Comparison of ENCODE assay signal across 8 mouse cellular contexts in the genomic region with DNA sequence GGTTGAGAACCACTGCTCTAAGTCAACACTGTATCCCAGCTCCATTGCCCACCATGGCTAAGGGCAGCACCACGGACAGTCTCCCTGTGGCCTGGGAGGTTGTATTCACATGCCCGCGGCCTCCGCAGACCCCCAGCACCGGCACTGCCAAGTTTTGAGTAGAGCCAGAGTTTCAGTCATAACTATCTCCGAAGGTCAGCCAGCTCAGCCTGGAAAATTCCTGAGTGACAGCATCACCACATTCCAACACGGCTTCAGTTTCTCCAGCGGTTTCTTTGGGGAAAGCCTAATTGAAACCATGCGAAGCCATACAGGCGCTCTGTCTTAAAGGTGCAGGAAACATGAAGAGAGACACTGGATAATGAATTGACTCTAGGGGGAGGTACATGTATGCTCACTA.
DNase-seq lines count a peak whose midpoint lies in the region; ATAC-seq and TF ChIP-seq lines count a peak whose summit lies in the region.

No protein-coding gene starts in this region.

- ATAC-seq in heart, embryonic 11.5 days (replicated peaks; ENCODE audit: insufficient number of reproducible peaks, low FRiP score, low TSS enrichment): peak; percentile 68; the same call in 1 of the 2 replicates
- ATAC-seq in stomach, postnatal 0 days (ENCODE audit: low FRiP score, low TSS enrichment): peak; percentile 42; the same call in 1 of the 2 replicates

- no peak overlapping the region for H3K4me3 ChIP-seq in heart, embryonic 11.5 days (ENCODE audit: low read depth, low read length)
- no peak overlapping the region for H3K4me3 ChIP-seq in stomach, postnatal 0 days (ENCODE audit: low read depth, low read length)

- H3K27ac ChIP-seq in heart, embryonic 11.5 days (ENCODE audit: low read depth, low read length): peak overlapping the region; percentile 81
- no peak overlapping the region for H3K27ac ChIP-seq in stomach, postnatal 0 days (replicated peaks)

- no peak for TF ChIP-seq CTCF in stomach, postnatal 0 days (IDR thresholded peaks at IDR 0.05; ENCODE audit: low read depth)

- TF ChIP-seq EP300 in stomach, postnatal 0 days (optimal IDR thresholded peaks at IDR 0.05): no peak

- 7% methylated on average over 10 of the region's 10 CpGs for WGBS in heart, embryonic 11.5 days (ENCODE audit: insufficient replicate concordance)
- WGBS in stomach, postnatal 0 days: 20% methylated on average over 10 of the region's 10 CpGs

- no peaks in the 10 kb centered on the region for H3K27me3 ChIP-seq in heart, embryonic 11.5 days (ENCODE audit: control insufficient read depth, insufficient read depth, low read length)
- no peaks in the 10 kb centered on the region for H3K27me3 ChIP-seq in stomach, postnatal 0 days (ENCODE audit: control insufficient read depth, insufficient read depth, low read length)

- no peak overlapping the region for H3K9ac ChIP-seq in heart, embryonic 11.5 days (ENCODE audit: low read depth, low read length)
- H3K9ac ChIP-seq in stomach, postnatal 0 days (ENCODE audit: low read length): no peak overlapping the region

- peaks cover 32% of the 10 kb centered on the region for H3K4me1 ChIP-seq in heart, embryonic 11.5 days (ENCODE audit: control insufficient read depth, insufficient read depth, low read length)
- H3K4me1 ChIP-seq in stomach, postnatal 0 days (replicated peaks; ENCODE audit: control insufficient read depth, insufficient read depth): no peaks in the 10 kb centered on the region

- DNase-seq in NIH3T3 (ENCODE audit: low read depth): peak; percentile 94
- DNase-seq in adrenal gland, postnatal 36 days: peak; percentile 79 to 81
- peak; percentile 66 to 80 for DNase-seq in kidney, postnatal 4 days
- DNase-seq in stomach, postnatal 0 days (ENCODE audit: low spot score): peak; percentile 45
- no peak for DNase-seq in left cerebral cortex, adult 8-10 months (ENCODE audit: low spot score in 2 of 2)
- no peak for DNase-seq in layer of hippocampus, postnatal 36 days
- no peak for DNase-seq in left cerebral cortex, adult 9 months (ENCODE audit: low spot score in 2 of 2)

- no peaks in the 10 kb centered on the region for H3K9me3 ChIP-seq in heart, embryonic 11.5 days (replicated peaks; ENCODE audit: control insufficient read depth, low read length)
- no peaks in the 10 kb centered on the region for H3K9me3 ChIP-seq in stomach, postnatal 0 days (ENCODE audit: control insufficient read depth, low read length)

- H3K36me3 ChIP-seq in heart, embryonic 11.5 days (ENCODE audit: control insufficient read depth, insufficient read depth, low read length): no peaks in the 10 kb centered on the region
- no peaks in the 10 kb centered on the region for H3K36me3 ChIP-seq in stomach, postnatal 0 days (ENCODE audit: control insufficient read depth, insufficient read depth, low read length)

- peak overlapping the region; percentile 32 for H3K4me2 ChIP-seq in heart, embryonic 11.5 days
- no peak overlapping the region for H3K4me2 ChIP-seq in stomach, postnatal 0 days (replicated peaks; ENCODE audit: low read depth)

Comparison
In these comparisons a context has a peak if more than half of its experiments do, and no peak if none do; other contexts are left out.
1. DNase-seq: peak in NIH3T3 (single experiment), adrenal gland, postnatal 36 days (2 of 2), kidney, postnatal 4 days (2 of 2) and stomach, postnatal 0 days (single experiment); none in left cerebral cortex, adult 8-10 months (0 of 2), layer of hippocampus, postnatal 36 days (0 of 2) and left cerebral cortex, adult 9 months (0 of 2).